Mouse (Mus musculus) hindbrain, embryonic 14.5 days (tissue): Measurements from ENCODE around the gene Rnf216. TPM values are rescaled to one million over a fixed set of nuclear protein-coding genes. Genes with fewer than 3 reads are reported as not detected.

Source experiments
- ATAC-seq: fragments of 200-750 bp; cut with Nextera tagmentation; 2 replicates; pipeline ENCODE4 v1.8.0; 2017; ENCODE audit warnings: moderate number of reproducible peaks, mild to moderate bottlenecking, moderate TSS enrichment, moderate library complexity; ENCODE audit not compliant: low FRiP score
- DNase-seq: peaks from one replicate; pipeline ENCODE4 v3.0.0-alpha.2; 2015; ENCODE audit warnings: low spot score
- H3K27ac ChIP-seq: fragments of 300-500 bp; sonication (generic); 2 replicates; pipeline ENCODE4 v1.5.1; 2014; ENCODE audit warnings: mild to moderate bottlenecking, moderate library complexity
- H3K27me3 ChIP-seq: fragments of 300-500 bp; sonication (generic); 2 replicates; pipeline ENCODE4 v1.6.1; 2014; ENCODE audit warnings: mild to moderate bottlenecking, low read length, mixed read lengths; ENCODE audit not compliant: control insufficient read depth, insufficient read depth
- H3K36me3 ChIP-seq: fragments of 300-500 bp; sonication (generic); replicated peaks from 2 replicates; pipeline ENCODE4 v1.6.1; 2014; ENCODE audit not compliant: control insufficient read depth, insufficient read depth
- H3K4me1 ChIP-seq: fragments of 300-500 bp; sonication (generic); replicated peaks from 2 replicates; pipeline ENCODE4 v1.6.1; 2014; ENCODE audit warnings: antibody characterized with exemption, low read length, mixed read lengths; ENCODE audit not compliant: control insufficient read depth, insufficient read depth
- H3K4me2 ChIP-seq: fragments of 300-500 bp; sonication (generic); replicated peaks from 2 replicates; pipeline ENCODE4 v1.6.1; 2014; ENCODE audit warnings: mild to moderate bottlenecking, moderate library complexity
- H3K4me3 ChIP-seq: fragments of 300-500 bp; sonication (generic); replicated peaks from 2 replicates; pipeline ENCODE4 v1.5.1; 2014; ENCODE audit warnings: mild to moderate bottlenecking, low read length
- H3K9ac ChIP-seq: fragments of 300-500 bp; sonication (generic); 2 replicates; pipeline ENCODE4 v1.6.1; 2014
- H3K9me3 ChIP-seq: fragments of 300-500 bp; sonication (generic); 2 replicates; pipeline ENCODE4 v1.6.1; 2016; ENCODE audit warnings: low read length; ENCODE audit not compliant: control insufficient read depth
- WGBS: fragments of 180-500 bp; shearing (Covaris S2); extraction: QIAGEN DNeasy Blood & Tissue Kit; methylation state at CpG from one replicate; pipeline ENCODE4 v1.1.7; 2014; 5-methylcytosine and 5-hydroxymethylcytosine counted together
- polyA plus RNA-seq: library from polyadenylated mRNA; unstranded; fragments of >200 nt; fragmentation: Nextera tagmentation; extraction: Ambion mirVana; gene quantifications from 2 replicates; pipeline ENCODE4 v1.2.1, GENCODE M21; 2014

Gene Rnf216
- polyA plus RNA-seq, 1 experiment from 2014 or later: 29.8 TPM

DNA sequence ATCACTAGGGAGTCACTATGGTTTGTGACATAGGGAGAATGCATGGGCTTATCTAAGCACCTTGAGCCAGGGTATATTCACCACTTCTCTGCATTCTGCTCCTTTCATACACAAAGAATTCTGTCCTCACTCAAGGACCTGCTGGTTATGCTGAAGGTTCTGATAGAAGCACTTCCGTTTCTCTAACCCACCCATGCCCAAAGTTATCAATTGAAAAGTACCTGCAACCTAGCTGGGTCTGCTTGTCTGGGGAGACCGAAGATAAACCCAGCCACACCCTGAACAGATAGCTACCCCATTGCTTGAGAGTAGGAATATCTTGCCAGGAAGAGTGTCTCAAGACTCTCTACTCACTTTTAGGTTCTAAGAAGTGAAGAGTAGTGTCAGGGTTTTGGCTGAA lies 60.1 kb downstream of the Rnf216 start:
- 97% methylated on average over 2 of the region's 2 CpGs for WGBS
- Histone ChIP-seq H3K4me1 (peaks cover 27% of the 10 kb centered on the region), H3K27me3 (no peaks in the 10 kb centered on the region), H3K9me3 (no peaks in the 10 kb centered on the region), H3K9ac (no peak overlapping the region), H3K36me3 (no peaks in the 10 kb centered on the region; the same call in 1 of the 2 replicates), H3K4me3 (no peak overlapping the region), H3K4me2 (no peak overlapping the region), H3K27ac (no peak overlapping the region; the same call in 1 of the 2 replicates)
- ATAC-seq: no peak
- DNase-seq: no peak

DNA sequence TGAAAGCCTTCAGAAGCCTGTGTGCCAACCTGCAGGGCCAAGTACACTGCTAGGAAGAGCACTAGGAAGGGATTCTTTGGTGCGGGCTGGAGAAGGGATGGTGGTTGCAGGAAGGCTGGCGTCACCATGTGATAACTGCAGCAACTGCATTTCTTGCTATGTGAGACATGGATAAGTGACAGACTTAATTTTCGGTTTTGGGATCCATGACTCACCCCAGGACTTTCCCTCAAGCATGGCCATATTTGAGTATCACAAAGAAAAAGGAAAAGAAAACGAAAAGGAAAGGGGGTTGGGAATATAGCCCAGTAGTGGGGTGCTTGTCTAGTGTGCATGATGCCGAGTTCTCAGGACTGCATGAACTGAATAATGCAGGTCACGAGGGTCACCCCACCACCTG lies 60.9 kb downstream of the Rnf216 start:
- Histone ChIP-seq H3K4me3 (no peak overlapping the region), H3K4me1 (peaks cover 33% of the 10 kb centered on the region), H3K27me3 (no peaks in the 10 kb centered on the region), H3K36me3 (no peaks in the 10 kb centered on the region), H3K4me2 (no peak overlapping the region), H3K9ac (no peak overlapping the region), H3K27ac (no peak overlapping the region), H3K9me3 (no peaks in the 10 kb centered on the region)
- DNase-seq (no peak), ATAC-seq (no peak)
- WGBS: 83% methylated on average over 6 of the region's 6 CpGs

DNA sequence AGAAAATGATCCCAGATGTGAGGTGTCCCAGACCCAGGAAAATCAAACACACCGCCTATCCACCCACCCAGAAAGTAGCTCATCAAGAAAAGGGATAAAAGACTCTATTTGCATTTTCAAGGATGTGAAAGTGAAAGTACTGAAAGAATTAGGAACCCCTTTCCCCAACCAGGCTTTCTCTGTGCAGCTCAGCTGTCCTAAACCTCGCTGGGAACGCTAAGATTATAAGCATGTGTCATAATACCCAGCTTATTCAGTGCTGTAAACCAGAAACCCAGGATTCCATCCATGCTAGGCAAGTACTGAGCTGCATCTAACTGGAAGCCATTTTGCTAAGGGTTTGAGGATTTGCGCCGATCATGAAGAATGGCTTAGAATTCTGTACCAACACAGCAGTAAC lies 62.5 kb downstream of the Rnf216 start:
- no peak overlapping the region for H3K9ac ChIP-seq
- H3K4me3 ChIP-seq: no peak overlapping the region
- 66% methylated on average over 5 of the region's 5 CpGs for WGBS

DNA sequence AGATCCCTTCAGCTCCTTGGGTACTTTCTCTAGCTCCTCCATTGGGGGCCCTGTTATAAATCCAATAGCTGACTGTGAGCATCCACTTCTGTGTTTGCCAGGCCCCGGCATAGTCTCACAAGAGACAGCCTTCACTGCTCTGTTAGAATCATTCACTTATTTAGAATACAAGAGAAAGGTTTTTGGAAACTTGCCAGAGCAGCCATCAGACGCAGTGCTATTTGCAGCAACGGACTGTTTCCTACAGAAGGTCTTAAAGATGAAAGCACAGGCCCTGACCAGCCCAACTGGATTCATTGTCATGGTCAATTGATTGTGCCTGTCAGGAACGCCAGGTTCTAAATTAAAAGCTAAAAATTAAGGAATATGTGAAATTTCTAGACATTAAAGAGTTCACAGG lies 63.0 kb downstream of the Rnf216 start:
- ATAC-seq (no peak), DNase-seq (peak; percentile 57)
- no peaks in the 10 kb centered on the region for H3K27me3 ChIP-seq
- H3K4me1 ChIP-seq: peaks cover 34% of the 10 kb centered on the region
- no peak overlapping the region for H3K4me3 ChIP-seq
- H3K9me3 ChIP-seq: no peaks in the 10 kb centered on the region
- no peaks in the 10 kb centered on the region for H3K36me3 ChIP-seq
- WGBS: 29% methylated on average over 4 of the region's 4 CpGs
- no peak overlapping the region for H3K4me2 ChIP-seq
- no peak overlapping the region for H3K9ac ChIP-seq
- H3K27ac ChIP-seq: peak overlapping the region; percentile 77

More for the DNA sequence above, 62.5 kb downstream of the Rnf216 start:
- DNase-seq (no peak), ATAC-seq (no peak)
- Histone ChIP-seq H3K9me3 (no peaks in the 10 kb centered on the region), H3K4me1 (peaks cover 34% of the 10 kb centered on the region), H3K4me2 (no peak overlapping the region), H3K36me3 (no peaks in the 10 kb centered on the region), H3K27ac (peak overlapping the region; percentile 77), H3K27me3 (no peaks in the 10 kb centered on the region)

DNA sequence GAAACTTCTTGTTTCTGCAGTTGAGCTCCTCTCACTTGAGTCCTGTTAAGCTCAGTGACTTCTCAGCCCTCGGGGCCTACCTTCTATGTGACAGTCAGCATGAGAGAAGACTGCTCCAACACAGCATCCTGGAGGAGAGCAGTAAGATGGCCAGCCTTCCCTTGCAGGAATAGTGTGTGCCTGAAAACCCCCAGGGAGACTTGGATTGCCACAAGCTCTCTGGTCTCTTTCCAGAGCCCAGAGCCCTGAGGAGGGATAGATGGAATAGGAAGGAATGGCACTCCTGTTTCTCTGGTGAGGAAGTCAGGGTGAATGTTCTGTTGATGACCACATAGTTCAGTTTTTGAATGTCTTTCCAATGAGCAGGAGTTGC lies 63.8 kb downstream of the Rnf216 start:
- WGBS: 77% methylated on average over 1 of the region's 1 CpGs
- Histone ChIP-seq H3K9me3 (no peaks in the 10 kb centered on the region), H3K4me2 (no peak overlapping the region), H3K27ac (peak overlapping the region; percentile 77), H3K4me1 (peaks cover 34% of the 10 kb centered on the region), H3K4me3 (no peak overlapping the region), H3K27me3 (no peaks in the 10 kb centered on the region), H3K36me3 (no peaks in the 10 kb centered on the region), H3K9ac (no peak overlapping the region)
- no peak for DNase-seq
- ATAC-seq: no peak

DNA sequence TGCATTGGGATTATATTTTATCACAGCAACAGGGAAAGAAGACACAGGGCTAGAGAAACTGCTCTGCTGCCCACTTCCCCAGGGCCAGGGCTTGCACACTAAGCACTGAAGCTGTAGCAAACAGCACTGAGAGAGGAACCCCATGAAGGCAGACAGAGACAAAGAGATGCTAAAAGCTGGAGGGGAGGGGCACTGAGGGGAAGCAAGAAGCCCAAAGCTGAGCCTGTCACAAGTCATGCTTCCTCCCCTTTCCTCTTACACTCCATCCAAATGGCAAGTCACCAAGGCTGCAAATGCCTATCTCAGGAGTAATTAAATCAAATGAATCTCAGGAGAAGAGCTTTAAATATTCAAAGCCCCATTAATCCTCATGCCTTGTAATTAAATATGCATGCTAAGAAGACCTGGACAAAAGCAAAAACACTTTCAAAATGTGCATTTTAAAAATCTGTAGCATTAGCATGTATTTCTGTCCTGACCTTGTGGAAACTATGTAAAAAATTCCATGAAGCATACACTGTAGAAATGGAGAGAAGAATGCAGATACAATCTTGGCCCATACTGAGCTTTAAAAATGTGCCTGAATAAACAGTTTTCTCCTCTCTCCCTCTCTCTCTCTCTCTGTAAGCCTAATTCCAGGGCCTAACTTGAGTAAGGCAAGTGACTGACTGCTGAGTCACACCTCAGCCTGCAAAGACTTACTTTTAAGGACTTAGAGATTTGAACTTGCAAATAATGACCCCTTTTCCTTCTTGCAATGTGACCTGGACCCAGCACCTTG lies 64.4 kb downstream of the Rnf216 start:
- no peaks in the 10 kb centered on the region for H3K9me3 ChIP-seq
- H3K27me3 ChIP-seq: no peaks in the 10 kb centered on the region
- peak; percentile 51; the same call in 1 of the 2 replicates for ATAC-seq
- DNase-seq: peak; percentile 45
- 0 out of 2 replicates have a peak overlapping the region, but pooled peaks have one; percentile 17 for H3K9ac ChIP-seq
- peak overlapping the region; percentile 77 for H3K27ac ChIP-seq
- no peak overlapping the region for H3K4me2 ChIP-seq
- no peaks in the 10 kb centered on the region for H3K36me3 ChIP-seq
- H3K4me1 ChIP-seq: peaks cover 34% of the 10 kb centered on the region
- no peak overlapping the region for H3K4me3 ChIP-seq

DNA sequence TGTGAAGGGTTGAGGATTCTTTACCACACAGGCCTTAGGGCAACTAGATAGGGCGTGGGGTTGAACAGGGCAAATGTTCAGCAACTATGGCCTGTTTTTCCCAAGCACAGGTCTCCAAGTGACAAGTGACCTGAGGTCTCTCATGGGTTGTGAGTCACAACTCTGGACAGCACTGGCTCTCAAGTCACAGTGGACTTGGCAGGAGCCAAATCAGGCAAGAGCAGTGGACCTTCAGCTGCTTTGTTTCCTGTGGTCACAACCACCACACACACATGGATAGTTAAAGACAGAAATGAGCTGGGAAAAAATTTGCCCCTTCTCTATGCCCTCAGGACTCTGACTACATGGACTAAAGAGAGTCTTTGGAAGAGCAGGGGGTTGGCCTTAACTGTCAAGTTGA lies 65.2 kb downstream of the Rnf216 start:
- peak overlapping the region; percentile 77 for H3K27ac ChIP-seq
- peaks cover 34% of the 10 kb centered on the region for H3K4me1 ChIP-seq
- H3K4me2 ChIP-seq: no peak overlapping the region
- DNase-seq: no peak
- H3K27me3 ChIP-seq: no peaks in the 10 kb centered on the region
- WGBS: 92% methylated on average over 1 of the region's 1 CpGs
- no peak overlapping the region for H3K4me3 ChIP-seq
- no peak for ATAC-seq
- no peaks in the 10 kb centered on the region for H3K9me3 ChIP-seq
- no peaks in the 10 kb centered on the region for H3K36me3 ChIP-seq
- 0 out of 2 replicates have a peak overlapping the region, but pooled peaks have one; percentile 17 for H3K9ac ChIP-seq

DNA sequence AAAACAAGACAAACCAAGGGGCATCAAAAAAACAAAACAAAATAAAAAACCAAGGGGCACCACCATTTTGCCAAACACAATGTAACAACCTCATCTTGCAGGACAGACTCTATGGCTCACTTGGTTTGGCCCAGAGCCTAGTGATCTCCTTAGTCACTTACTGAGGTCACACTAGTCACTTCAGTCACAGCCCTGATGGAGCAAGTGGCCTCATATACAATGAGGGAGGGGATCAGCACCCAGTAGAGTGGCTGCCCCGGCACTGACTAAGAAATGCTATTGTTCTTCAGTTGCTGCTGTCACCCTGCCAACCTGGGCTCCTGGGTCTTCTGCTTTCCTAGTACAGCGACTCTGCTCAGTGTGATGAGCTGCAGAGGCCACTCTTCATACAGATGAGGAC lies 68.9 kb downstream of the Rnf216 start:
- DNase-seq: no peak
- H3K4me1 ChIP-seq: peaks cover 19% of the 10 kb centered on the region
- H3K4me3 ChIP-seq: no peak overlapping the region
- no peaks in the 10 kb centered on the region for H3K9me3 ChIP-seq
- no peak for ATAC-seq
- H3K36me3 ChIP-seq: no peaks in the 10 kb centered on the region
- no peak overlapping the region for H3K9ac ChIP-seq
- H3K27ac ChIP-seq: no peak overlapping the region
- H3K4me2 ChIP-seq: no peak overlapping the region
- 45% methylated on average over 2 of the region's 2 CpGs for WGBS
- H3K27me3 ChIP-seq: no peaks in the 10 kb centered on the region

DNA sequence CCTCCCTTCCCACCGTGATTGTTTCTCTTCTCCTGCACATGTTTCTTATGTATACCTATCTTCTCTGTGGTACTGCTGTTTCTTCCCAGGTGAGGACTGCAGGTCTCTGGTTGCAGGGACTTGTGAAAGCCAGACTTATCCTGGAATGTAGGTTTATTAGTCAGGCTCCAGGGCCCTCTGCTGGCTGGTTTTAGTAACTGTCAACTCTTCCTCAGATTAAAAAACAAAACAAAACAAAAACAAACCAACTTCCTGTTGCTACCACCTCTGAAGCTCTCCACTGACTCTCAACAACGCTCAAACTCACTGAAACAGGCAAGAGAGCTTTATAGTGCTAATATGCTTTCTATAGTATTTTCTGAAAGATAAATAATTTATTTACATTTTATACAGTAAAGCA lies 69.5 kb downstream of the Rnf216 start:
- no peaks in the 10 kb centered on the region for H3K9me3 ChIP-seq
- no peak overlapping the region for H3K9ac ChIP-seq
- no peaks in the 10 kb centered on the region for H3K36me3 ChIP-seq
- DNase-seq (peak; percentile 45), ATAC-seq (no peak)
- peaks cover 13% of the 10 kb centered on the region; the same call in 1 of the 2 replicates for H3K4me1 ChIP-seq
- H3K27me3 ChIP-seq: no peaks in the 10 kb centered on the region
- H3K27ac ChIP-seq: no peak overlapping the region
- H3K4me2 ChIP-seq: no peak overlapping the region
- no peak overlapping the region for H3K4me3 ChIP-seq
- WGBS: 81% methylated on average over 2 of the region's 2 CpGs
